Mouse (Mus musculus) adrenal gland, postnatal 14 days (tissue): ENCODE data around the gene Ccdc60. TPM values are rescaled to one million over a fixed set of nuclear protein-coding genes. Genes with fewer than 3 reads are reported as not detected.

Experiments used
- total RNA-seq: library from RNA; stranded (reverse); gene quantifications from 2 replicates; pipeline ENCODE4 v1.2.3, GENCODE M21; 2021

The Ccdc60 gene
- total RNA-seq, 1 experiment from 2014 or later = not detected

Other genes with a start within 250 kb of the Ccdc60 start
- 0.15 TPM in 1 of 2 replicates, not detected in the other for gene Tmem233, start 205.7 kb downstream of the Ccdc60 start, total RNA-seq
- gene Hspb8, start 133.9 kb upstream of the Ccdc60 start, total RNA-seq = 37.7 and 45.9 TPM in 2 replicates